Mouse (Mus musculus) lung, adult 2 months (tissue): ENCODE measurements around the gene Wwox.

Experiments
- CTCF ChIP-seq: fragments of 200-500 bp; IDR thresholded peaks from 2 replicates; pipeline ENCODE4 v1.5.1; 2011; ENCODE audit warnings: mild to moderate bottlenecking, low read length, control low read depth; ENCODE audit not compliant: insufficient read depth
- POLR2A ChIP-seq: fragments of 200-500 bp; IDR thresholded peaks from 2 replicates; pipeline ENCODE4 v1.6.1; 2011; ENCODE audit warnings: low read depth, mild to moderate bottlenecking, control low read depth, low read length, borderline replicate concordance; ENCODE audit errors: extremely low read depth

GRCm38 (mm10) chr8:115312371-115312770 lies 872.9 kb downstream of the Wwox start:
- TF ChIP-seq POLR2A: no peak
- no peak for TF ChIP-seq CTCF
